Mouse (Mus musculus): ENCODE measurements around the gene Mtch2. TPM values are rescaled to one million over a fixed set of nuclear protein-coding genes. Genes with fewer than 3 reads are reported as not detected.

The Mtch2 gene
- polyA plus RNA-seq, 1 experiment from 2014 or later: 260 TPM

DNA sequence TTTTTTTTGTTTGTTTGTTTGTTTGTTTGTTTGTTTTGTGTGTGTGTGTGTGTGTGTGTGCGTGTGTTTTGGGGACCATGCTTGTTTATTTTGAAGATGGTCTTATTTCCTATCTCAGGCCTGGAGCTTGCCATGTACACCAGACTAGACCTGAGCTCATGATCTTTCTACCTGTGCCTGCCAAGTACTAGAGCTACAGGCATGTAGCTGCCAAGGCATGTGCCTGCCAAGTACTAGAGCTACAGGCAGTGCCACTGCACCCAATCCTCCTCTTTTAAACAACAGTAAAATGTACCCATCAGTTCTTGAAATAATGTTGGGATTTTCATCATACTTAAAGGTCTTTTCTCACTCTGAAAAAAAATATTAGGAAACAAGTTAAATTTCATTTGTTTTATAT lies 27.1 kb downstream of the Mtch2 start:
- 83% methylated on average over 1 of the region's 1 CpGs for WGBS
- H3K4me3 ChIP-seq (ENCODE audit: low read depth, low read length): no peak overlapping the region
- ATAC-seq (ENCODE audit: low FRiP score): no peak

DNA sequence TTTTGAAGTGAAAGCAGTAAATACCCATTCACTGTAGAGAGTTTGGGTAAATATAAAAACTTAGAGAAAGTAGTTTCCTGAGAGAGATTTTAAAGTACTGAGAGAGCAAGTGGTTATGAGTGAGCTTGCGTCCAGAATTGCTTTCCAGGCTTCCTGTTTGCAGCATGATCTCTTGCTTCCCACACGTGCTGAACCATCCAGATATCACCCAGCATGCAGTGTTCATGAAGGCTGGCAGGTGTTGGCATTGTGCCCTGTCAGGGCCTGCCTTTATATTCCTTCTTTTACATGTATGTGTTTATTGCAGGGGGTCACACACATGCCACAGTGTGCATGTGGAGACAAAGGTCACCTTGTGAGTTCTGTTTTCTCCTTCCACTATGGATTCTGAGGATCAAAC lies 28.3 kb downstream of the Mtch2 start:
- H3K27me3 ChIP-seq (ENCODE audit: control insufficient read depth, insufficient read depth, low read length): no peaks in the 10 kb centered on the region
- DNase-seq (ENCODE audit: low spot score, missing footprints) (no peak), ATAC-seq (ENCODE audit: low FRiP score) (no peak)
- H3K4me3 ChIP-seq (ENCODE audit: low read depth, low read length): no peak overlapping the region
- 80% methylated on average over 2 of the region's 2 CpGs for WGBS
- H3K4me1 ChIP-seq (ENCODE audit: control insufficient read depth, insufficient read depth, low read length): no peaks in the 10 kb centered on the region; the same call in 1 of the 2 replicates
- no peak overlapping the region for H3K27ac ChIP-seq (ENCODE audit: low read depth, low read length)
- H3K36me3 ChIP-seq (ENCODE audit: control insufficient read depth, insufficient read depth, low read length): no peaks in the 10 kb centered on the region
- H3K4me2 ChIP-seq: no peak overlapping the region
- no peak overlapping the region for H3K9ac ChIP-seq (ENCODE audit: low read length)
- H3K9me3 ChIP-seq (ENCODE audit: control insufficient read depth, low read length): no peaks in the 10 kb centered on the region

More for the DNA sequence above, 27.1 kb downstream of the Mtch2 start:
- Histone ChIP-seq H3K4me2 (no peak overlapping the region), H3K36me3 (ENCODE audit: control insufficient read depth, insufficient read depth, low read length) (no peaks in the 10 kb centered on the region), H3K9ac (ENCODE audit: low read length) (no peak overlapping the region), H3K27me3 (ENCODE audit: control insufficient read depth, insufficient read depth, low read length) (no peaks in the 10 kb centered on the region), H3K27ac (ENCODE audit: low read depth, low read length) (no peak overlapping the region), H3K9me3 (ENCODE audit: control insufficient read depth, low read length) (no peaks in the 10 kb centered on the region), H3K4me1 (ENCODE audit: control insufficient read depth, insufficient read depth, low read length) (no peaks in the 10 kb centered on the region)
- DNase-seq (ENCODE audit: low spot score, missing footprints): no peak

DNA sequence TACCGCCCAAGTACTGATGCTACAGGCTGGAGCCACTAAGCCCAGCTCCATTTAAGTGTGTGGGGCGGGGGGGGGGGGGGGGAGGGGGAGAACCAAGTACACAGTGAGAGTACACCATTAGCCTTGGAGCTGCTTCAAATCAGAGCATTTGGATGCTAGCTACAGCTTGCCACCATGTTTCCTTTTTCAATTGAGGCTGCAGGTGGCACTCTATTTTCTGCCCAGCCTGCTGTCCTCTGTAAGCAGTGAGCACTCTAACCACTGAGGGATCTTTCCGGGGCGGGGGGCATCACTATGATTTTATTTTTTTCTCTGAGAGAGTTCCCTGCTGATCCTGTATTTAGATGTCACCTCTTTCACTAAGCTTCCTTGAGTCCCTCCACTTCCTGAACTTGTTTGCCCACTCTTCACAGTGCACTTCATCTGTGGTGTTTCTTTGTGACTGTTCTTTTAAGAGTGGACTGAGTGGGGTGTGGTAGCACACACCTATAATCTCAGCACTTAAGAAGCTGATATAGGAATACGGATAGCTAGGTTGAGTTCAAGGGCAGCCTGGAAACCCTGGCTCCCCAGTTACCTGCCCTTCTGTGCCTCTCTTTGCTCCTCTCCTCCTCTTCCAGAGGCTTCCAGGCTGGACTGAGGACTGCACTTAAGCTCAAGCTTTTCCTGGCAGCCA lies 30.8 kb downstream of the Mtch2 start:
- no peaks in the 10 kb centered on the region; the same call in 1 of the 2 replicates for H3K4me1 ChIP-seq (ENCODE audit: control insufficient read depth, insufficient read depth, low read length)
- H3K9ac ChIP-seq (ENCODE audit: low read length): no peak overlapping the region
- no peak overlapping the region for H3K4me2 ChIP-seq
- DNase-seq (ENCODE audit: low spot score, missing footprints): no peak
- WGBS: 71% methylated on average over 4 of the region's 5 CpGs
- H3K27me3 ChIP-seq (ENCODE audit: control insufficient read depth, insufficient read depth, low read length): no peaks in the 10 kb centered on the region
- ATAC-seq (ENCODE audit: low FRiP score): no peak
- no peak overlapping the region for H3K27ac ChIP-seq (ENCODE audit: low read depth, low read length)
- H3K9me3 ChIP-seq (ENCODE audit: control insufficient read depth, low read length): no peaks in the 10 kb centered on the region
- no peaks in the 10 kb centered on the region for H3K36me3 ChIP-seq (ENCODE audit: control insufficient read depth, insufficient read depth, low read length)
- H3K4me3 ChIP-seq (ENCODE audit: low read depth, low read length): no peak overlapping the region

DNA sequence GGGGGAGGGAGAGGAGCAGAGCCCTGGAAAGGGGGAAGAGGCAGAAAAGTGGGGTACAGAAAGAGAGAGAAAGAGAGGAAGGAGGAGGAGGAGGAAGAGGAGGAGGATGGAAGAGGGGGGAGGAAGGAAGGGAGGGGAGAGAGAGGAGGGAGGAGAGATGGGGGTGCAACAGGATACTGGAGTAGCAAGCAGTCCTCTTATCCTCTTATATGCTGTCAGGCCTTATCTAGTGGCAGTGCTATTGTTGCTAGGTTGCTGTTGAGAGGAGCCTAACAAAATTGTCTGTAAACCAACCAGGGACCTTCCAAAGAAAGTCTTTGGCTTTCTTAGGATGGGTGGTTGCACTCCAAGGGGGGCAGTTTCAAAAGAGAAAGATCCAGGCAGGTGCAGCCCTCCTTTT lies 32.5 kb downstream of the Mtch2 start:
- Histone ChIP-seq H3K36me3 (ENCODE audit: control insufficient read depth, insufficient read depth, low read length) (no peaks in the 10 kb centered on the region), H3K4me1 (ENCODE audit: control insufficient read depth, insufficient read depth, low read length) (no peaks in the 10 kb centered on the region; the same call in 1 of the 2 replicates), H3K4me2 (no peak overlapping the region), H3K4me3 (ENCODE audit: low read depth, low read length) (no peak overlapping the region), H3K27me3 (ENCODE audit: control insufficient read depth, insufficient read depth, low read length) (peaks cover 2% of the 10 kb centered on the region; the same call in 1 of the 2 replicates), H3K9me3 (ENCODE audit: control insufficient read depth, low read length) (no peaks in the 10 kb centered on the region), H3K27ac (ENCODE audit: low read depth, low read length) (no peak overlapping the region), H3K9ac (ENCODE audit: low read length) (no peak overlapping the region)
- no peak for DNase-seq (ENCODE audit: low spot score, missing footprints)
- ATAC-seq (ENCODE audit: low FRiP score): no peak

DNA sequence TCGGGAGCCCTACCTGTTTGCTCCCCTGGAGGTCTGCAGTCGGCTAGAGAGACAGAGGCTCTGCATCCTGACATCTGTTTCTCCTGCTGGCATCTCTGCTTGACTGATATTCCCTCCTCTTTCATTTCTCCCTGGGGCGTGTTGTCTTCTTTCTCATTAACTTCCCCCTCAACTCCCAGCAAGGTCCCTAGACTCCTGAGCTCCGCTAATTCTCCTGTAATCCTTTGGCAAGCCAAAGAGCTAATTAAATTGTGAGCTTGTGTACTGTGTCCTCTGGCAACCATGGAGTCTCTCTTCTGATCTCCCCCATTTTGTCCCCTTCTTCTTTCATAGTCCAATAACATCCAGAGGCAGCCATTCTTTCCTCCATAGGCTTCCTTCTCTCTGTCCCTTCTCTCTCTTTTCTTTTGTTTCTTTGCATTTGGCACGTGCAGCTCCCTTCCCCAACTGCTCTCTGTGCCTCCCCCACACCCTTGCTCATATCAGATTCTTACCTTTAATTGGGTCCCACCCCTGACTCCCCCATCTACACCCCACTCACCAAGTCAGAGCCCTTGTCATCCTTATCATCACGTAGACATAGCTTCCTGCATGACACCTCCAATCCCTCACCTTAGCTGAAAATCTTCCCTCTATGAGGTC lies 33.3 kb downstream of the Mtch2 start:
- 13% methylated on average over 6 of the region's 6 CpGs for WGBS

DNA sequence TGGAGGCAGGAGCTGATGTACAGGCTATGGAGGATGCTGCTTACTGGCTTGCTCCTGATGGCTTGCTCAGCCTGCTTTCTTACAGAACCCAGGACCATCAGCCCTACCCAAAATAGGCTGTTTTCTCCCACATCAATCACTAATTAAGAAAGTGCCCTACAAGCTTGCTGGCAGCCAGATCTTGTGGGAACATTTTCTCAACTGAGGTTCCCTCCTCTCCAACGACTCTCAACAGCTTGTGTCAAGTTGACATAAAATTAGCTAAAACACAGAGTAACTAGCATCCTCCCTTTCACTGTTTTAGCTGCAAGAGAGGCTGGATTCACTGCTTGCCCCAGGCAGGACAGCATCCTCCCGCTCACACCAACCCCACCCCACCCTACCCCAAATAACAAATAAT lies 34.9 kb downstream of the Mtch2 start:
- Histone ChIP-seq H3K4me1 (ENCODE audit: control insufficient read depth, insufficient read depth, low read length) (peaks cover 10% of the 10 kb centered on the region), H3K9ac (ENCODE audit: low read length) (no peak overlapping the region), H3K9me3 (ENCODE audit: control insufficient read depth, low read length) (no peaks in the 10 kb centered on the region), H3K27ac (ENCODE audit: low read depth, low read length) (no peak overlapping the region), H3K4me3 (ENCODE audit: low read depth, low read length) (no peak overlapping the region), H3K27me3 (ENCODE audit: control insufficient read depth, insufficient read depth, low read length) (peaks cover 23% of the 10 kb centered on the region), H3K36me3 (ENCODE audit: control insufficient read depth, insufficient read depth, low read length) (no peaks in the 10 kb centered on the region), H3K4me2 (no peak overlapping the region)
- ATAC-seq (ENCODE audit: low FRiP score) (no peak), DNase-seq (ENCODE audit: low spot score, missing footprints) (no peak)
- 84% methylated on average over 2 of the region's 2 CpGs for whole genome bisulfite sequencing

More for the DNA sequence above, 33.3 kb downstream of the Mtch2 start:
- Histone ChIP-seq H3K4me1 (ENCODE audit: control insufficient read depth, insufficient read depth, low read length) (peaks cover 5% of the 10 kb centered on the region), H3K27me3 (ENCODE audit: control insufficient read depth, insufficient read depth, low read length) (peaks cover 11% of the 10 kb centered on the region), H3K9ac (ENCODE audit: low read length) (no peak overlapping the region), H3K9me3 (ENCODE audit: control insufficient read depth, low read length) (no peaks in the 10 kb centered on the region), H3K36me3 (ENCODE audit: control insufficient read depth, insufficient read depth, low read length) (no peaks in the 10 kb centered on the region), H3K4me2 (no peak overlapping the region), H3K27ac (ENCODE audit: low read depth, low read length) (no peak overlapping the region), H3K4me3 (ENCODE audit: low read depth, low read length) (no peak overlapping the region)
- ATAC-seq (ENCODE audit: low FRiP score) (no peak), DNase-seq (ENCODE audit: low spot score, missing footprints) (no peak)

DNA sequence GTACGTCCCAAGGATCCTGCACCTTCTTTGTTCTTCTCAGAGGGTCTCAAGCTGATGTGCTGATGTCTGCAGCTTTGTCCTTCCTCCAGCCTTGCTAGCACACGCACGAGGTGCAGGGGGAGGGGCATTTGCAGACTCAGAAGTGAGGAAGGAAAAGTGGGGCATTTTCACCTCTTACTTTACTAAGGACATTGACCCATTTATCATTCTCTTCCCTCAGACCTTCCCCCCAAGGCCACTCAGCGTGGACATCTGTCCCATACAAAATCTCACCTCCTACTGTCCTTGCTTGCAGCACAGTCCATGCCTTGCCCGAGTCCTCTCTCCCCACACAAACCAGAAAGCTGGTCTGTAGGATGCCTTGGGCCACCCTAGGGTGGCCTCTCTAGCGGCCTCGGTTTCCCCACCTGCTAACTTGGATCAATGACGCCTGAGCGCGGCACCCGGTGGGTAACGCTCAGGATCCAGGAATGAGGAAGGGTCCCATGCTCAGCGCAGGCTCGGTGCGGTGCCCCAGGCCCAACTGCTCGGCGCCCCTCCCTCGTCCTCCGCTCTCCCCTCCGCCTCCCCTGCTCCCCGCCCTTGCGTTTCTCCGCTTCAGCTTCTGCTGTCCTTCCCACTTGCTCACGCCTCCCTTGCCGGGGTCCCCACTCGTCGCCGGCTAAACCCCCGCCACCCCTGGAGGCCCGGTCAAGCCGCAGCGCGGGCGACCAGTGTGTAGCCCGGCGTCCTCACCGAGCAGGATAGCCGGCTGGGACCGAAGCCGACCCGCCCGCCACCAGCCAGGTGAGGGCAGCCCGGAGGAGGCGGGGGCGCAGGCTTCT lies 38.5 kb downstream of the Mtch2 start, which contains the start of gene C1qtnf4:
Gene C1qtnf4 (plus strand): TSS at position 643 of the 824 bp plus-strand sequence.
- Histone ChIP-seq H3K36me3 (ENCODE audit: control insufficient read depth, insufficient read depth, low read length) (no peaks in the 10 kb centered on the region), H3K27me3 (ENCODE audit: control insufficient read depth, insufficient read depth, low read length) (peaks cover 59% of the 10 kb centered on the region), H3K4me2 (peak within 1 kb of the TSS; percentile 94), H3K4me3 (ENCODE audit: low read depth, low read length) (peak within 1 kb of the TSS; percentile 49), H3K9me3 (ENCODE audit: control insufficient read depth, low read length) (no peaks in the 10 kb centered on the region), H3K27ac (ENCODE audit: low read depth, low read length) (no peak within 1 kb of the TSS), H3K9ac (ENCODE audit: low read length) (peak within 1 kb of the TSS; percentile 77), H3K4me1 (ENCODE audit: control insufficient read depth, insufficient read depth, low read length) (peaks cover 17% of the 10 kb centered on the region)
- DNase-seq (ENCODE audit: low spot score, missing footprints) (peak; percentile 96), ATAC-seq (ENCODE audit: low FRiP score) (peak; percentile 81)
- 2% methylated on average over 45 of the region's 45 CpGs for WGBS

DNA sequence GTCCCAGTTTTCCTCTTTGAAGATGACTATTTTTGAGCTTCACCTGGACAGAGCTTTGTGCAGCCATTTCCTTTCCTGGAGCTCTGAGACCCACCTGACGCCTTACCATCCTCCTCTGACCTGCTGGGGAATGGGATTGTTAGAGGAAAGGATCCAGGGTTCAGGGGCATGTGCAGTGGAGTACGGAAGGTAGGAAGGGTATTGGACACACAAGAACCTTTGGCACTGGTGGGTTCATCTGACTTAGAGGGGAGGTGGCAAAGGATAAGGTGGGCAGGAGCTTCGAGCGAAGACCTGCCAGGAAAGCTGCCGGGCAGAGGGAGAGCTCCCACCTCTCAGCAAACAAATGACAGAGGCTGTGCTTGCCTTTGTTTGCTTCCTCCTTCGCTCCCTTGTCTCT lies 39.5 kb downstream of the Mtch2 start:
- Histone ChIP-seq H3K4me1 (ENCODE audit: control insufficient read depth, insufficient read depth, low read length) (peaks cover 17% of the 10 kb centered on the region), H3K9ac (ENCODE audit: low read length) (peak overlapping the region; percentile 77), H3K4me3 (ENCODE audit: low read depth, low read length) (peak overlapping the region; percentile 49), H3K27ac (ENCODE audit: low read depth, low read length) (no peak overlapping the region), H3K27me3 (ENCODE audit: control insufficient read depth, insufficient read depth, low read length) (peaks cover 65% of the 10 kb centered on the region), H3K9me3 (ENCODE audit: control insufficient read depth, low read length) (no peaks in the 10 kb centered on the region), H3K36me3 (ENCODE audit: control insufficient read depth, insufficient read depth, low read length) (no peaks in the 10 kb centered on the region), H3K4me2 (peak overlapping the region; percentile 94)
- WGBS: 25% methylated on average over 6 of the region's 6 CpGs
- ATAC-seq (ENCODE audit: low FRiP score) (no peak), DNase-seq (ENCODE audit: low spot score, missing footprints) (peak; percentile 91)

DNA sequence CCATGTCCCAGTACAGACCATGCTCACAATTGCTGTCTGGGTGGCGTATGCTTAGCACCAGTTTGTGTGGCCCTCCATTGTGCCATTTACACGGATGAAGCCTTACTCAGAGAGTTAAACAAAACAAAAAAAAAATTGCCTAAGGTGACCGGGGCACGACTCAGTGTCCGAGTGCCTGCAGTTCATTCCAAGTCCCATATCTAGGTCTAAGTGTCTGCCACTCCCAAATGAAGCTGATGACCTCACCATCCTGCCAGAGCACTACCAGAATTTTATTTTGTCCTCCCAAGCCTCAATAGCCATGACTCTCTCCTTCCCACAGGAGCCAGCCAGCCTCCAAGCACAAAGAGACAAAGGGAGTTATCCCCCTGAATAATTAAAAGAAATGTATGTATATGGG lies 40.7 kb downstream of the Mtch2 start:
- DNase-seq (ENCODE audit: low spot score, missing footprints) (no peak), ATAC-seq (ENCODE audit: low FRiP score) (no peak)
- 76% methylated on average over 5 of the region's 5 CpGs for WGBS
- H3K4me2 ChIP-seq: no peak overlapping the region
- H3K36me3 ChIP-seq (ENCODE audit: control insufficient read depth, insufficient read depth, low read length): no peaks in the 10 kb centered on the region
- H3K27ac ChIP-seq (ENCODE audit: low read depth, low read length): no peak overlapping the region
- peaks cover 65% of the 10 kb centered on the region for H3K27me3 ChIP-seq (ENCODE audit: control insufficient read depth, insufficient read depth, low read length)
- H3K4me3 ChIP-seq (ENCODE audit: low read depth, low read length): no peak overlapping the region
- H3K4me1 ChIP-seq (ENCODE audit: control insufficient read depth, insufficient read depth, low read length): peaks cover 17% of the 10 kb centered on the region
- H3K9me3 ChIP-seq (ENCODE audit: control insufficient read depth, low read length): no peaks in the 10 kb centered on the region
- H3K9ac ChIP-seq (ENCODE audit: low read length): no peak overlapping the region

All from midbrain, embryonic 11.5 days (tissue).